Mouse (Mus musculus) 3T3-L1 (cell line): Measurements from ENCODE around the gene Lbr.

Source experiments
- DNase-seq: peaks from one replicate; pipeline ENCODE4 v3.0.0-alpha.2; 2015; ENCODE audit warnings: low read depth, low spot score

The Lbr gene

GRCm38 (mm10) chr1:181776541-181776940 is 66.3 kb downstream of the Lbr start:
- DNase-seq, result no peak

GRCm38 (mm10) chr1:181771871-181772270 is 71.0 kb downstream of the Lbr start:
- peak; percentile 67 for DNase-seq

GRCm38 (mm10) chr1:181769392-181769791 is 73.5 kb downstream of the Lbr start:
- DNase-seq, result no peak
